Mouse (Mus musculus) limb, embryonic 15.5 days (tissue): ENCODE measurements at regions not wholly inside any gene's neighbourhood (a gene's known extent, or its start where the extent isn't known, plus 50 kb on each side); places are given as distances from the start of the nearest gene placed in this dataset.

Experiments
- ATAC-seq: fragments of 200-750 bp; cut with Nextera tagmentation; 2 replicates; pipeline ENCODE4 v1.8.0; 2017; ENCODE audit warnings: low read depth, moderate TSS enrichment; ENCODE audit not compliant: insufficient number of reproducible peaks, low FRiP score, low TSS enrichment
- H3K27ac ChIP-seq: fragments of 300-500 bp; sonication (generic); 2 replicates; pipeline ENCODE4 v1.5.1; 2015; ENCODE audit warnings: moderate library complexity, mild to moderate bottlenecking, inconsistent platforms
- H3K27me3 ChIP-seq: fragments of 300-500 bp; sonication (generic); 2 replicates; pipeline ENCODE4 v1.6.1; 2015; ENCODE audit warnings: inconsistent platforms
- H3K36me3 ChIP-seq: fragments of 300-500 bp; sonication (generic); 2 replicates; pipeline ENCODE4 v1.6.1; 2015; ENCODE audit warnings: inconsistent platforms
- H3K4me1 ChIP-seq: fragments of 300-500 bp; sonication (generic); 2 replicates; pipeline ENCODE4 v1.6.1; 2015; ENCODE audit warnings: inconsistent platforms
- H3K4me2 ChIP-seq: fragments of 300-500 bp; sonication (generic); 2 replicates; pipeline ENCODE4 v1.6.1; 2015; ENCODE audit warnings: mild to moderate bottlenecking, inconsistent platforms
- H3K4me3 ChIP-seq: fragments of 300-500 bp; sonication (generic); 2 replicates; pipeline ENCODE4 v1.5.1; 2015; ENCODE audit warnings: mild to moderate bottlenecking, inconsistent platforms
- H3K9ac ChIP-seq: fragments of 300-500 bp; sonication (generic); 2 replicates; pipeline ENCODE4 v1.6.1; 2015; ENCODE audit warnings: inconsistent platforms
- H3K9me3 ChIP-seq: fragments of 300-500 bp; sonication (generic); 2 replicates; pipeline ENCODE4 v1.6.1; 2016; ENCODE audit warnings: inconsistent platforms
- WGBS: fragments of 180-500 bp; shearing (Covaris S2); methylation state at CpG from one replicate; pipeline ENCODE4 v1.1.7; 2015; 5-methylcytosine and 5-hydroxymethylcytosine counted together

DNA sequence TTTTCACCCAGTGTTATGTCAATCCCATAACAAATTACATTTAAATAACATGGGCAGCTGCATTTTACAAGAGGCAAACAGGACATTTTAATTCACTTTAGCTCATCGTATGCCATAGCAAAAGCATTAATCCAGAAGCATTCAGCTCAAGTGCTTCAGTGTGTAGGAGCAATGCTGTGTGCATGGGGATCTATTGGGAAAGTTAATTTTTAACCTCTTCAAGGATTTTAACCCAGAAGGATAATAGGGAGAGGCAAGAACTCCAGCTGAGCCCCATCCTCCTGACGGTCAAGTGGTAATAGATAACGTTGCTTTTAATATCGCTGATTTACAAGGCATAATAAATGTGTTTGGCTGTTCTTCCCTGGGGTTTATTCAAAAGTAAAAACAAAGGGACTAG, 105.1 kb upstream of the Zfand5 start:
- Histone ChIP-seq H3K4me2 (no peak overlapping the region), H3K4me3 (no peak overlapping the region), H3K27ac (no peak overlapping the region), H3K27me3 (no peaks in the 10 kb centered on the region), H3K9me3 (no peaks in the 10 kb centered on the region), H3K4me1 (0 out of 2 replicates have a peak, but pooled peaks cover 8% of the 10 kb centered on the region), H3K36me3 (no peaks in the 10 kb centered on the region), H3K9ac (no peak overlapping the region)
- WGBS = 55% methylated on average over 4 of the region's 4 CpGs
- no peak for ATAC-seq

DNA sequence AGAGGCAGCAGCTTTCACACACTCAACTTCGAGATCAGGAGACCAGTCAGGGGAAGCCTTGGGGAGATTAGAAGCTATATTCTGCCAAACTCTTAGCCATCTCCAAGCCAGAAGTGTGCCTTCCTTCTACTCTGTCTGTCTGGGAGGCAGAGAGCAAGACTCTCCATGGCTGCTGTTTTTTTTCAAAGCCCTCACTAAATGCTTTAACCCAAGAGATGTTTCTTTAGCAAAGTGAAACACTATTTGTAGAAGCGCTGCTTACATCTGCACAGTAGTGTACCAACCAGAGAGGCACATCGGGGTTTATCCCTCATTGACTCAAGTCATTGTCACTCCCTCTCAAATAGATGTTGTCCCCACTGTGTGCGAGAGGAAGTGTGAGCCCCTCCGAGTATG, 105.6 kb upstream of the Zfand5 start:
- Histone ChIP-seq H3K9ac (no peak overlapping the region), H3K36me3 (no peaks in the 10 kb centered on the region), H3K4me2 (no peak overlapping the region), H3K27ac (no peak overlapping the region), H3K4me1 (0 out of 2 replicates have a peak, but pooled peaks cover 8% of the 10 kb centered on the region), H3K9me3 (no peaks in the 10 kb centered on the region), H3K27me3 (no peaks in the 10 kb centered on the region), H3K4me3 (no peak overlapping the region)
- 68% methylated on average over 5 of the region's 5 CpGs for WGBS
- no peak for ATAC-seq

DNA sequence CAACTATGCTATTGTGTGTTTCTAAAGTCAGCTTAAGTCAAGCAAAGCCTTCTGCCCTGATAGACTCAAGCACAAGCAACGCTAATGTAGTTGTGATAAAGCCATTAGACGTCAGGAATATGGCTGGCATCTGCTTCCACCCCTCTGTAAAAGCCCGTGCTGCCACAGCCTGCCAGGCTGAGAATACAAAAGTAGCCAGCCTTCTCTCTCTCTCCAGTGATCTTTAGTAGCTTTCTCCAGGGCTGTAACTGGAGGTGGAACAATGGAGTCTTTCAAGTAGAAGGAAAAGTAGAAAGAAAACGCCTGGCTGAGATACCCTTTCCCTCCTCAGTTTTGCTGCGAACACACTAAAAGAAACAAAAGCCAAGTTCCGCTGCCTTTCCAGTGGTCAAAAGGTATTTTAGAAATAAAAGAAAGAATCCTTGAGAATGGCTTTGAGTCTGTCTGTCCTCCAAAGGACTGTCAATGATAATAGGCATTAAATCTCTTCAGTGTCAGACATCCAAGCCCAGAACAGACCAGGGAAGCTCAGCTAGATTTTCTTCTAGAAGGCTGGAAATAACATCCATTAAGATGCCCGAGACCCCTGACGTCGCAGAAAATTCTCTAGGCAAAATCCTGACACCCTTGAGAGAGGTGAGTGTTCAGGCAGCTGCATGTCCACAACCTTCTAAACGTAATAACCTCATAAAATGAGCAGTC, 106.2 kb upstream of the Zfand5 start:
- no peak for ATAC-seq
- H3K27ac ChIP-seq = no peak overlapping the region
- H3K4me1 ChIP-seq = 0 out of 2 replicates have a peak, but pooled peaks cover 8% of the 10 kb centered on the region
- WGBS = 38% methylated on average over 10 of the region's 10 CpGs
- H3K4me2 ChIP-seq = no peak overlapping the region
- no peaks in the 10 kb centered on the region for H3K27me3 ChIP-seq
- H3K36me3 ChIP-seq = no peaks in the 10 kb centered on the region
- no peaks in the 10 kb centered on the region for H3K9me3 ChIP-seq
- no peak overlapping the region for H3K4me3 ChIP-seq
- H3K9ac ChIP-seq = no peak overlapping the region

DNA sequence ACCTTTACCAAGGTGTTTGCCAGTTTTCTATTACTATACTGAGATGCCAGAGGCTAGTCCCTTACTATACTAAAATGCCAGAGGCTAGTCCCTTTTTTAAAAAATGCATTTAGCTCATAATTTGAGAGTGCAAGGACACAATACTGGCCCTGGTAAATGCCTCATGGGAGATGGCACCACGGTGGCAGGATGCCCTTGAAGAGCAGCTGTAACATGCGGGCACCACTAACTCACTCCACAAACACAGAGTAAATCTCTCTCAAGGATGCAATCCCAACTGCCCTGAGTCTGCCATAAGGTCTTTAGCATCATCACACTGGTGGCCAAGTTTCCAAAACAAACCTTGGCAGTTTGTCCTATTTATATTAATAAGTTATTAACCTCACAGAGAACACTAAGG, 108.1 kb upstream of the Zfand5 start:
- Histone ChIP-seq H3K4me3 (no peak overlapping the region), H3K4me2 (no peak overlapping the region), H3K9me3 (no peaks in the 10 kb centered on the region), H3K9ac (no peak overlapping the region), H3K27me3 (no peaks in the 10 kb centered on the region), H3K27ac (no peak overlapping the region), H3K4me1 (0 out of 2 replicates have a peak, but pooled peaks cover 8% of the 10 kb centered on the region), H3K36me3 (no peaks in the 10 kb centered on the region)
- 87% methylated on average over 2 of the region's 2 CpGs for WGBS
- ATAC-seq = no peak

DNA sequence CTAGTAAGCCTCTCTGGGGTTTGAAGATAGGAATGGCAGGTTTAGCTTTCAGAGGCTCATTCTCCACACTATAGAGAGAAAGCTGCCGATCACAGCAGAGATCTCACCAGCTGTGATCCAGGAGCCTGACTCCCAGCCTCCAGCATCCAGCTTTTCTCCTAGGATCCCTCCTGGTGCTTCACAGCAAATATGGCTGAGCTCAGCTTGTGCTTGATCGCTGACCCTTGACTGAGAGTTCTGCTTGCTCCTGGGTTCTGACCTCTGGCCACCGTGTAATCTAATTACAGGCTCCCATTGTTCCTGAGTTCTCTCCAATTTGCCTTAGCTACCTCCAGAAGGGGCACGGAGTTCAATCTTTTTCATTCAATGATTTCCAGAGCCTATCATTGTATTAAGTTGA, 111.1 kb upstream of the Zfand5 start:
- WGBS = 44% methylated on average over 4 of the region's 4 CpGs
- ATAC-seq = no peak
- Histone ChIP-seq H3K27me3 (no peaks in the 10 kb centered on the region), H3K4me2 (no peak overlapping the region), H3K4me1 (0 out of 2 replicates have a peak, but pooled peaks cover 3% of the 10 kb centered on the region), H3K9ac (no peak overlapping the region), H3K9me3 (no peaks in the 10 kb centered on the region), H3K4me3 (no peak overlapping the region), H3K36me3 (no peaks in the 10 kb centered on the region), H3K27ac (no peak overlapping the region)

DNA sequence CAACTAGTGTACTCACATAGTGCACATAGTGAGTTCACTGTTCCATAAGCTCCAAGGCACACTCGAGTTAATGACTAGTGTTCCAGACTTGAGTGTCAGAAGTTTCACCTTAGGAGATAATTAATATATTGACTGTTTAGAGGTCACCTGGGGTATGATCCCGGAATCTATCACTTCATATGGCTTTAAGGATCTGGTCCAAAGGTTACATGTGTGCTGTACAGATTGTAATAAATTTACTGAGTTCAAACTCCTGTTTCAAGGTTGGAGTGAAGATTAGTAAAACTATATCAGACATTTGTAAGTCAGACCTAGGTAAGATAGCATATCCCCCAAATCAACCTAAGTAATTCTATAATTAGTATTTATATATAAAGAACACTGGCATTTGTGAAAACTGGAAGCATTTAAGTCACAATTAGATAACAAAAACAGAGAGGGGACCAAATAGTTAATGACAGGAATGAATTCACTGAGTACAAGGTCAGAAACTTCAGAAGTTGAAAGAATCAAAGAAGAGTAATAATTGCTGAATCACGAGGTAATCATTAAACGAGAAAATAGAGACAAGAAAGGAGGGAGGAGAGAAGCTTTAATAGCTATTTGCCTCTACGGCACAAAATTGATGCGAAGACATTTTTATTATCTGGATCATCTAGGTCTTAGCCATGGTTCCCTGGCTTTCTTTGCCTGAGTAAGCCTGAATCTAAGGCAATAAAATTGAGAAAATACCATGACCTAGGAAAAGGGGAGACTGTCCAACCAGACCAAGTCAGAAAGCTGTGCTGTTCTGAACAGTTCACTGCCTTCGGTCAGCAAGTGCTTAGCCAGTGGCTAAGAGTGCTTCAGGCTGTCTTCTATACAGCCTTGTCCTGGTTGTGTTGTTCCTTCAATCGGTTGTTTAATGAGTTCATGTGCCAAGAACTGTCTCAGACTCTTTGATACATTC, 112.6 kb upstream of the Zfand5 start:
- H3K4me3 ChIP-seq = no peak overlapping the region
- no peak for ATAC-seq
- H3K9me3 ChIP-seq = no peaks in the 10 kb centered on the region
- no peaks in the 10 kb centered on the region for H3K27me3 ChIP-seq
- no peaks in the 10 kb centered on the region for H3K4me1 ChIP-seq
- no peak overlapping the region for H3K4me2 ChIP-seq
- H3K36me3 ChIP-seq = no peaks in the 10 kb centered on the region
- no peak overlapping the region for H3K27ac ChIP-seq
- H3K9ac ChIP-seq = no peak overlapping the region
- WGBS = 60% methylated on average over 8 of the region's 8 CpGs

DNA sequence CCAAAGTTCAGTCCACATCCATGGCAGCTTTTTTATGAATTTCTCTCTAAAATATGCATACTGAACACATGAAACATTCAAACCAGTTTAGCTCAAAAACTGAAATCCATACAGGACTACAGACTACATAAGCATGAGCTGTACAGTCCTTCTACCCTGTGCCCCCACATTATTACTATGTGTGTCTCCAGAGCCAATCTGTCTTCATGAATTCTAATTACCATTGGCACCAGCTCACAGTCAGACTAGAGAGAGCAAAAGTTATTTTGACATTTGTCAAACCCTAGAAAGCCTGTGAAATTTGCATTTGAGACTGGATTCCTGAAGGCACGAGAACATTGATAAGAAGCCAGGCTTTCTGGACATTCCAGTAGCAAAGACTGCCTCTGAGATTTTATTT, 117.9 kb upstream of the Zfand5 start:
- Histone ChIP-seq H3K27ac (no peak overlapping the region), H3K4me1 (no peaks in the 10 kb centered on the region), H3K4me2 (no peak overlapping the region), H3K4me3 (no peak overlapping the region), H3K27me3 (no peaks in the 10 kb centered on the region), H3K9ac (no peak overlapping the region), H3K9me3 (no peaks in the 10 kb centered on the region), H3K36me3 (no peaks in the 10 kb centered on the region)
- no peak for ATAC-seq
- WGBS = 58% methylated on average over 1 of the region's 1 CpGs

DNA sequence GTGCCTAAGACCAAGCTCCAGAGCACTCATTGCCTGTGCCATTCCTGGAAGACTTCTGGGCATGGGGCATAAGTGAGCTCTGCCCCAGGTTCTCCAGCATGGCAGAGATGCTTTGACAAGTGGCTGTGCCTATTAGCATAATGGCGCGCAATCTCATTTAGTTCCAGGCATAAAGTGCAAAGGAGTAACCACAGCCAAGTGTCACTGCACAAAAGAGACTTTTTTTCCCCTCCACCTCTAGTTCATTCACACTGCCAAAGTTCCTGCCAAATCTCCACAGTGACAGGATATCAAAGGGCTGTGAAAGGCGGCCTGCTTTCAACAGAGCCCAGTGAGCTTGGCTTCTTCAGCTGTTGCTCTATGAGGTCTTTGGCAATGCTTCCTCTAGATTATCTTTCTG, 120.1 kb upstream of the Zfand5 start:
- WGBS = 74% methylated on average over 3 of the region's 3 CpGs
- Histone ChIP-seq H3K4me2 (no peak overlapping the region), H3K4me3 (no peak overlapping the region), H3K9me3 (no peaks in the 10 kb centered on the region), H3K4me1 (no peaks in the 10 kb centered on the region), H3K27me3 (no peaks in the 10 kb centered on the region), H3K9ac (no peak overlapping the region), H3K36me3 (no peaks in the 10 kb centered on the region), H3K27ac (no peak overlapping the region)
- ATAC-seq = no peak

DNA sequence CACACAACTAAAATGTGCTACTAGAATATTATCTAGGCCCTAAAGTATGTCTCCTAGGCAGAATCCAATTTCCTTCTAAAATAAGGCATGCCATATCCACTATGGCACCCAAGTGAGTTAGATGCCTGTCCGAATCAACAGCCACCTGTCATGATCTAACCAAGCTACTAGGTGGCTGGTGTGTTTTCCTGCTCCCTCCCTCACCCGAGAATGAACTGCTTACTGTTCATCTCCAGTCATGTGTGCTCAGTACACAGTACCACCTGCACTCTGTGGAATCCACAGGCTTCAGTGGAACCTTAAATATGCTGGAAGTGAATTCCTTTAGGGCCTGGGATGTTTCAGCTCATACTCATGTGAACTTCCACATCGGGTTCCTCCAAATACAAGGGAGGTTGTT, 121.2 kb upstream of the Zfand5 start:
- Histone ChIP-seq H3K4me1 (no peaks in the 10 kb centered on the region), H3K4me3 (no peak overlapping the region), H3K27ac (no peak overlapping the region), H3K36me3 (no peaks in the 10 kb centered on the region), H3K4me2 (no peak overlapping the region), H3K9me3 (no peaks in the 10 kb centered on the region), H3K27me3 (no peaks in the 10 kb centered on the region), H3K9ac (no peak overlapping the region)
- 83% methylated on average over 3 of the region's 3 CpGs for WGBS
- no peak for ATAC-seq

DNA sequence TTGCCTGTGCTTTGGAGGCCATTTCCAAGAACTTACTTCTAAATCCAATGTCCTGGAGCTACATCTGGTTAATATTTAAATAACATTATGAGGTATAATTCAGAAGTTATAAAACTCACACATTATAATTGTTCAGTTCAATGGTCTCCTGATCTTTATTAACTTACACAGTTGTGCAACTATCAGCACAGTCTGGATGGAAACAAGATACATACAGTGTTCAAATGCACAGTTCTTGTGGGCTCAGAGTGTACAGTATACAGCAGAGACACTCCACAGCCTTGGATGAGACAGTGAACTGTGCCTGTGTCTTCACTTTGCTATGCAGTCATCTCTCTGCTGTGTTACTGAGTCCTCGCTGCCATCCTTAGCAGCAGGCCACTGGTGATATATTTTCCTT, 121.8 kb upstream of the Zfand5 start:
- no peak overlapping the region for H3K4me3 ChIP-seq
- no peaks in the 10 kb centered on the region for H3K9me3 ChIP-seq
- no peak overlapping the region for H3K4me2 ChIP-seq
- no peak overlapping the region for H3K27ac ChIP-seq
- H3K36me3 ChIP-seq = no peaks in the 10 kb centered on the region
- no peak overlapping the region for H3K9ac ChIP-seq
- WGBS = 92% methylated on average over 1 of the region's 1 CpGs
- no peaks in the 10 kb centered on the region for H3K4me1 ChIP-seq
- no peak for ATAC-seq
- H3K27me3 ChIP-seq = no peaks in the 10 kb centered on the region

DNA sequence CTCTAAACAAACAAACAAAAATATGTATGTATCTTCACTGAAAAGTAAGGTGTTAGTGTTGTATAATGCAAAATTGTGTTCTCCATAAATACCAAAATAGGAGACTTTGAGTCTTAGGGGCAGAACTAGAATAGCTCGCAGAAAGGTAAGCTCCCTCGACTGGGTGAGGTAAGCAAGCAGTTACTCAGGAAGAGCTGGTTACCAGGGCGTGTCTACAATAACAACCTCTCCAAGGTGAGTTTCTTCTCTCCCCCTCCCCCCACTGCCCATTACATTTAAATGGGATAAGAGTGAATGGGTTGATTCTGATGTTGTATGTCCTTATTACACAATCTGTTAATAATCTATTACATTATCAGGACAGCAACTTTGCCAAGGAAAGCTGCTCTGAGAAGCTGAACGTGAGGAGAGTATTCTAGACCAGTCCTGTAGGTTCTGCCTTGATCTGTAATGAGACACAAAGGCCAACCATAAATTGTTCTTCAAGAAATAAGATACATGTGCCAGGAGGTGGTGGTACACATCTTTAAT, 125.2 kb upstream of the Zfand5 start:
- Histone ChIP-seq H3K9me3 (no peaks in the 10 kb centered on the region), H3K27ac (no peak overlapping the region), H3K27me3 (no peaks in the 10 kb centered on the region), H3K9ac (no peak overlapping the region), H3K4me3 (no peak overlapping the region), H3K4me2 (no peak overlapping the region), H3K36me3 (no peaks in the 10 kb centered on the region), H3K4me1 (peaks cover 6% of the 10 kb centered on the region)
- ATAC-seq = no peak
- 82% methylated on average over 4 of the region's 4 CpGs for WGBS

DNA sequence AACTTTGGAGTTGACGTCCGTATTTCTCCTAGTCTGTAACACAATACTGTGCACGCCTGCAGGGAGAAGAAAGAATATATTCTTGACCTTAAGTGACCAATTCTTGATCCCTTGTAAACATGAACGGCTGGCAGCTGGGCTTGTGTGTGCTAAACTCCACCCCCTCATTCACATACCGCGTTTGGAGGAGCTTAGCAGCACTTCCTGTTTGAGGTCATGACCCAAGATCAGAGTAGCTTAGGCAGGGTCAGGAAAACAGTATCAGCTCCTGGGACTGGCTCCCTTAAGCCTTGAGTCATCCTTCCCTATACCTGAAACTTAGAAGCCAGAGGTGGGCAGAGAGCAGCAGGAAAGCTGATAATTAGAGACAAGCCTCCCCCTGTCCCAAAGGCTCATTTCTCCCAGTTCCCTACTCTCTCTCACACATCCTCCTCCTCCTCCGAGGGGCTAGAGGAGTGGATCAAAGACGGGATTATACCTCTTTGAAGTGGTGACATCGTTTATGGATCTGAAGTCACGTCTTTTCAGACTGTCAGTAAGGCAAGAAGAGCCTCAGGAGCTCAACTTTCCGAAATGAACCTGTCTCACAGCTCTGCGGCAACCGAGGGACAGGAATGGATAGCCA, 127.3 kb upstream of the Zfand5 start:
- Histone ChIP-seq H3K4me3 (no peak overlapping the region), H3K9me3 (no peaks in the 10 kb centered on the region), H3K4me2 (no peak overlapping the region), H3K4me1 (peaks cover 6% of the 10 kb centered on the region), H3K27me3 (no peaks in the 10 kb centered on the region), H3K36me3 (no peaks in the 10 kb centered on the region), H3K9ac (no peak overlapping the region), H3K27ac (no peak overlapping the region)
- WGBS = 12% methylated on average over 13 of the region's 13 CpGs
- ATAC-seq = no peak
